Mouse (Mus musculus) adrenal gland, adult 2 months (tissue): ENCODE data around the gene Rab11a. TPM values are rescaled to one million over a fixed set of nuclear protein-coding genes. Genes with fewer than 3 reads are reported as not detected.
A peak's percentile ranks its signal among the peaks of the same experiment; 100 is the strongest.

Experiments
- DNase-seq: peaks from one replicate; pipeline ENCODE4 v3.0.0; 2021
- long read RNA-seq: library from polyadenylated mRNA; stranded (forward); transcript quantifications from one replicate; pipeline ENCODE4 v2.0.0, GENCODE M21; 2021
- polyA plus RNA-seq: library from polyadenylated mRNA; depleted of rRNA; stranded (reverse); fragments of >200 nt; gene quantifications from 2 replicates; pipeline ENCODE4 v1.2.3, GENCODE M21; 2012; rRNA removed
- total RNA-seq, 2 experiments: library from RNA; stranded (reverse); gene quantifications; 2 replicates each; pipeline ENCODE4 v1.2.3; 2021

Rab11a gene
- 100 to 1,000 TPM; 230 to 291 TPM for total RNA-seq
- 60.7 and 74.6 TPM in 2 replicates for polyA plus RNA-seq
- long read RNA-seq, transcript Rab11a-208 (5 exons, 2,336 nt), result major isoform, 82 of 91 reads
- long read RNA-seq, partial matches to known transcripts, result 4 of 91 reads
- long read RNA-seq, other reads (novel, unspliced or antisense), result 4 of 91 reads

- DNase-seq, result peak; percentile 96
These were observed at the start of gene Rab11a for GRCm38 (mm10) chr9:64737406-64738201. Gene Rab11a, minus strand, starts transcription at chr9:64737758.

- no peak for DNase-seq
These were observed 48.8 kb upstream of the Rab11a start for GRCm38 (mm10) chr9:64786216-64786905.

- peak; percentile 87 for DNase-seq
These were observed 47.3 kb upstream of the Rab11a start for GRCm38 (mm10) chr9:64784841-64785240.

GRCm38 (mm10) chr9:64783511-64783910 is 46.0 kb upstream of the Rab11a start:
- no peak for DNase-seq

- no peak for DNase-seq
These were observed 42.1 kb upstream of the Rab11a start for GRCm38 (mm10) chr9:64779628-64780027.

- DNase-seq, result no peak
These were observed 40.6 kb upstream of the Rab11a start for GRCm38 (mm10) chr9:64778151-64778550.

GRCm38 (mm10) chr9:64777441-64777987 is 40.0 kb upstream of the Rab11a start:
- no peak for DNase-seq

- no peak for DNase-seq
These were observed 37.9 kb upstream of the Rab11a start for GRCm38 (mm10) chr9:64775491-64775890.

GRCm38 (mm10) chr9:64774883-64775282 is 37.3 kb upstream of the Rab11a start:
- DNase-seq, result no peak

- DNase-seq, result peak; percentile 50
These were observed 36.9 kb upstream of the Rab11a start for GRCm38 (mm10) chr9:64774411-64774811.

GRCm38 (mm10) chr9:64773936-64774335 is 36.4 kb upstream of the Rab11a start:
- DNase-seq, result no peak

GRCm38 (mm10) chr9:64773254-64773653 is 35.7 kb upstream of the Rab11a start:
- no peak for DNase-seq

- peak; percentile 80 for DNase-seq
These were observed 33.7 kb upstream of the Rab11a start for GRCm38 (mm10) chr9:64771236-64771635.

- DNase-seq, result no peak
These were observed 32.9 kb upstream of the Rab11a start for GRCm38 (mm10) chr9:64770411-64770849.

GRCm38 (mm10) chr9:64769911-64770310 is 32.4 kb upstream of the Rab11a start:
- DNase-seq, result no peak

GRCm38 (mm10) chr9:64769066-64769695 is 31.6 kb upstream of the Rab11a start:
- DNase-seq, result no peak

- no peak for DNase-seq
These were observed 30.2 kb upstream of the Rab11a start for GRCm38 (mm10) chr9:64767796-64768195.

- no peak for DNase-seq
These were observed 28.6 kb upstream of the Rab11a start for GRCm38 (mm10) chr9:64766136-64766535.

- DNase-seq, result no peak
These were observed 27.3 kb upstream of the Rab11a start for GRCm38 (mm10) chr9:64764824-64765223.

GRCm38 (mm10) chr9:64758052-64758451 is 20.5 kb upstream of the Rab11a start:
- DNase-seq, result no peak

- no peak for DNase-seq
These were observed 15.0 kb upstream of the Rab11a start for GRCm38 (mm10) chr9:64752575-64752974.

- DNase-seq, result no peak
These were observed 11.8 kb upstream of the Rab11a start for GRCm38 (mm10) chr9:64749314-64749713.
